Mouse (Mus musculus): ENCODE measurements around the gene Palm.

DNA sequence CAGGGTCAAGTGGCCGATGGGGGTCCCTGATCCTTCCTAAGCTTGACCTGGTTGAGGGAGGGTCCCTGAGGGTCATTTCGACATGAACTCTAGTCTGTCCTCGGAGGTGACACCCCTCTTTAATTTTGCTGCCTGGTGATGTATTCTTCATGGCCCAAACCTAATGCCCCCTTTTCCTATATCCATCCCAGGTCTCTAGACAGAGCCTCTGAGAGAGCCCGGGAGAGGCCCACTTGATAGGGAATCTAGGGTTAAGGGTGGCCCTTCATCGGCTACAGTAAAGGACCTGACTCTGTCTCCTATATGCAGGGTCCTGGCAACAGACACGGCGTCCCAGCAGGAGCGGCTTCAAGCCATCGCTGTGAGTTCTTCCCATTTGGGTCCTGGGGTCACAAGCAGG lies 13.0 kb downstream of the Palm start:
- TF ChIP-seq CTCF (IDR thresholded peaks at IDR 0.05; ENCODE audit: insufficient read depth, low read length) (no peak), POLR2A (IDR thresholded peaks at IDR 0.05; ENCODE audit: borderline replicate concordance, extremely low read depth, low read depth, low read length) (no peak)
